Mouse (Mus musculus): ENCODE measurements around the gene Trpc2. TPM values are rescaled to one million over a fixed set of nuclear protein-coding genes. Genes with fewer than 3 reads are reported as not detected.

The Trpc2 gene
- polyA plus RNA-seq, 1 experiment from 2014 or later, result not detected

DNA sequence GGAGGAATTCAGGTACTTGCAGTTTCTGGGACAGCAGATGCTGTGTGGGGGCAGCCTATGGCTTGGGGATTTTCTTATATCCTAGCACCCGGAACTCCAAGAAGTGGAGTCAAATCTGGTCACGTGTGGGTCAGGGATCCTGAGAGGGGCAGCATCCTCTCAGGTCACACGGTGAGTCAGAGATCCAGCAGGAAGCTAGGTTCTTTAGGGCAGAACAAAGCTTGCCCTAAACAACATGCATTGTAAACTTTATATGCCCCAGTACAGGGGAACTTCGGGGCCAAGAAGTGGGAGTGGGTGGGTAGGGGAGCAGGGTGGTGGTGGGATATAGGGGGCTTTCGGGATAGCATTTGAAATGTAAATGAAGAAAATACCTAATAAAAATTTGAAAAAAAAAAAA lies 18.0 kb downstream of the Trpc2 start:
- H3K27me3 ChIP-seq (ENCODE audit: insufficient read depth, low read length), result no peaks in the 10 kb centered on the region
- no peak overlapping the region for H3K27ac ChIP-seq (ENCODE audit: low read depth)
- no peaks in the 10 kb centered on the region for H3K9me3 ChIP-seq (ENCODE audit: low read length)
- no peak for ATAC-seq
- H3K4me1 ChIP-seq (ENCODE audit: insufficient read depth), result peaks cover 7% of the 10 kb centered on the region
- TF ChIP-seq CTCF (IDR thresholded peaks at IDR 0.05; ENCODE audit: low read depth), result no peak
- TF ChIP-seq EP300 (IDR thresholded peaks at IDR 0.05; ENCODE audit: low read depth), result no peak
- H3K9ac ChIP-seq (replicated peaks), result no peak overlapping the region
- H3K4me3 ChIP-seq (ENCODE audit: low read depth, low read length), result no peak overlapping the region
- H3K36me3 ChIP-seq (replicated peaks; ENCODE audit: insufficient read depth, low read length), result no peaks in the 10 kb centered on the region
- no peak overlapping the region for H3K4me2 ChIP-seq (ENCODE audit: low read depth, low read length)
- 66% methylated on average over 5 of the region's 5 CpGs for WGBS (ENCODE audit: insufficient replicate concordance)
- DNase-seq, result no peak

- TF ChIP-seq EP300 (IDR thresholded peaks at IDR 0.05; ENCODE audit: low read depth) (no peak), CTCF (IDR thresholded peaks at IDR 0.05; ENCODE audit: low read depth) (no peak)
- Histone ChIP-seq H3K27ac (ENCODE audit: low read depth) (no peak within 1 kb of the TSS), H3K4me1 (ENCODE audit: insufficient read depth) (peaks cover 7% of the 10 kb centered on the region)
Measured at GRCm38 (mm10) chr7:102101487-102101886, 18.6 kb downstream of the Trpc2 start, which contains the start of gene Art1. TSS of gene Art1 (plus strand) at chr7:102101743.

GRCm38 (mm10) chr7:102102241-102102640 lies 19.3 kb downstream of the Trpc2 start:
- H3K27ac ChIP-seq (ENCODE audit: low read depth), result no peak overlapping the region
- H3K9ac ChIP-seq (replicated peaks), result no peak overlapping the region
- H3K27me3 ChIP-seq (ENCODE audit: insufficient read depth, low read length), result no peaks in the 10 kb centered on the region
- no peaks in the 10 kb centered on the region for H3K36me3 ChIP-seq (replicated peaks; ENCODE audit: insufficient read depth, low read length)
- 62% methylated on average over 8 of the region's 8 CpGs for WGBS (ENCODE audit: insufficient replicate concordance)
- TF ChIP-seq EP300 (IDR thresholded peaks at IDR 0.05; ENCODE audit: low read depth) (no peak), CTCF (IDR thresholded peaks at IDR 0.05; ENCODE audit: low read depth) (0 out of 2 replicates have a peak, but pooled peaks have one; percentile 9)
- H3K9me3 ChIP-seq (ENCODE audit: low read length), result no peaks in the 10 kb centered on the region
- peak; percentile 40; the same call in 1 of the 2 replicates for ATAC-seq
- H3K4me1 ChIP-seq (ENCODE audit: insufficient read depth), result peaks cover 12% of the 10 kb centered on the region
- H3K4me3 ChIP-seq (ENCODE audit: low read depth, low read length), result no peak overlapping the region
- H3K4me2 ChIP-seq (ENCODE audit: low read depth, low read length), result no peak overlapping the region
- no peak for DNase-seq

More at GRCm38 (mm10) chr7:102101487-102101886, 18.6 kb downstream of the Trpc2 start, which contains the start of gene Art1:
- ATAC-seq (no peak), DNase-seq (no peak)
- no peaks in the 10 kb centered on the region for H3K36me3 ChIP-seq (replicated peaks; ENCODE audit: insufficient read depth, low read length)
- no peak within 1 kb of the TSS for H3K4me3 ChIP-seq (ENCODE audit: low read depth, low read length)
- peak within 1 kb of the TSS; percentile 87; the same call in 1 of the 2 replicates for H3K4me2 ChIP-seq (ENCODE audit: low read depth, low read length)
- no peaks in the 10 kb centered on the region for H3K27me3 ChIP-seq (ENCODE audit: insufficient read depth, low read length)
- H3K9ac ChIP-seq (replicated peaks), result no peak within 1 kb of the TSS
- H3K9me3 ChIP-seq (ENCODE audit: low read length), result no peaks in the 10 kb centered on the region
- WGBS (ENCODE audit: insufficient replicate concordance), result 72% methylated on average over 5 of the region's 5 CpGs

DNA sequence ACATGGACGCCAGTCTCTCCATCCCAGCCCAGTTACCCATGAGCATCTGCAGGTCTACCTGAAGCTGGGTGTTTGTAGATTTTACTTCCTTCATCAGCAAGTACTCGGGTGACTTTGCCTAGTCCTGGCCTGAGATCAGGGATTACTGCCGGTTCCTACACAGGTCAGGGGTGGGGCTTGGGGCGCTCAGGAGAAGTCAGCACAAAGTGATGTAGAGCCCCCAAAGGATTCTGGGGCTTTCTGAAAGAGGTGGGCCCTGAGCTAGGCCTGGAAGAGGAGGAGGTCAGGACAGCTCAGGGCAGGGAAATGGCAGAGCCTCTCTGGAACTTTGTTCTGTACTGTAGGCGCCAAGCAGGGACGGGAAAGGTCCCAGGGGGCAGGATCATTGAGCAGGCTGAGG lies 19.8 kb downstream of the Trpc2 start:
- Histone ChIP-seq H3K4me2 (ENCODE audit: low read depth, low read length) (no peak overlapping the region), H3K9me3 (ENCODE audit: low read length) (no peaks in the 10 kb centered on the region), H3K9ac (replicated peaks) (no peak overlapping the region), H3K27me3 (ENCODE audit: insufficient read depth, low read length) (no peaks in the 10 kb centered on the region), H3K36me3 (replicated peaks; ENCODE audit: insufficient read depth, low read length) (no peaks in the 10 kb centered on the region), H3K4me1 (ENCODE audit: insufficient read depth) (peaks cover 12% of the 10 kb centered on the region), H3K27ac (ENCODE audit: low read depth) (no peak overlapping the region), H3K4me3 (ENCODE audit: low read depth, low read length) (no peak overlapping the region)
- WGBS (ENCODE audit: insufficient replicate concordance), result 64% methylated on average over 6 of the region's 6 CpGs
- no peak for DNase-seq
- TF ChIP-seq CTCF (IDR thresholded peaks at IDR 0.05; ENCODE audit: low read depth) (no peak), EP300 (IDR thresholded peaks at IDR 0.05; ENCODE audit: low read depth) (no peak)
- ATAC-seq, result no peak

DNA sequence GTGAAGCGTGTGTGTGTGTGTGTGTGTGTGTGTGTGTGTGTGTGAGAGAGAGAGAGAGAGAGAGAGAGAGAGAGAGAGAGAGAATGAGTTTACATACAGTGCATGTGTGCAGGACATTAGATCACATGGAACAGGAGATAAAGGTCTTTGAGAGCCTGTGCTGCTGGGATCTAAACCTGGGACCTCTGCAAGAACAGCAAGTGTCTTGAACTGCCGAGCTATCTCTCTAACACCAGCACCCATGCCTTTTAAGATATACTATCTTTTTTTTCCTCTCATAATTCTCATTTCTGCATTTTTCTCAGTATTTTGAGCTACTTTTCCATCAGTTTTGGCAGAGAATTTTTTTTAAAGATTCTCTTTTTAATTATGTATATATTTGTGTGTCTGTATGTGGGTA lies 20.6 kb downstream of the Trpc2 start:
- H3K27me3 ChIP-seq (ENCODE audit: insufficient read depth, low read length), result no peaks in the 10 kb centered on the region
- H3K36me3 ChIP-seq (replicated peaks; ENCODE audit: insufficient read depth, low read length), result no peaks in the 10 kb centered on the region
- H3K4me3 ChIP-seq (ENCODE audit: low read depth, low read length), result no peak overlapping the region
- no peaks in the 10 kb centered on the region for H3K9me3 ChIP-seq (ENCODE audit: low read length)
- H3K9ac ChIP-seq (replicated peaks), result no peak overlapping the region
- peaks cover 12% of the 10 kb centered on the region for H3K4me1 ChIP-seq (ENCODE audit: insufficient read depth)
- DNase-seq (no peak), ATAC-seq (peak; percentile 45)
- no peak overlapping the region for H3K27ac ChIP-seq (ENCODE audit: low read depth)
- no peak overlapping the region for H3K4me2 ChIP-seq (ENCODE audit: low read depth, low read length)
- TF ChIP-seq CTCF (IDR thresholded peaks at IDR 0.05; ENCODE audit: low read depth), result no peak
- TF ChIP-seq EP300 (IDR thresholded peaks at IDR 0.05; ENCODE audit: low read depth), result no peak
- 44% methylated on average over 2 of the region's 2 CpGs for WGBS (ENCODE audit: insufficient replicate concordance)

DNA sequence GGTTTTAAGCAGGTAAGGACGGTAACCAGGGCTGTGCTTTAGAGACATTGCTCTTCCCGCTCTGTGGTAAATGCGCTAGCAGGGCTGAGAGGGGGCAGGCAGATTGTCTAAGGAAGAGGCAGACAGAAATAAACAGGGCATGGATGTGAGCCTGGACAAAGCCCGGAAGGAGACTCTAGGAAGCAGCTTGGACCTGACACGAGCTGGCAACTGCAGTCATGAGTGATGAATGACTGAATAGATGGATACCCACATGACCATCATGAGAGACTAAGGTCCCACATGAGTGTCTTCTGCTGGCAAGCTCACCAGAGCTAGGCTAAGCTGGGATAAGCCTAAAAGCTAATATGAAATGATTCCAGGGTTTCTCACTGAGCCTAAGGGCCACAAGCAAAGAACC lies 21.2 kb downstream of the Trpc2 start:
- no peak overlapping the region for H3K4me2 ChIP-seq (ENCODE audit: low read depth, low read length)
- no peak for TF ChIP-seq CTCF (IDR thresholded peaks at IDR 0.05; ENCODE audit: low read depth)
- TF ChIP-seq EP300 (IDR thresholded peaks at IDR 0.05; ENCODE audit: low read depth), result no peak
- ATAC-seq, result no peak

More for the DNA sequence above, 21.2 kb downstream of the Trpc2 start:
- no peaks in the 10 kb centered on the region for H3K36me3 ChIP-seq (replicated peaks; ENCODE audit: insufficient read depth, low read length)
- no peak overlapping the region for H3K9ac ChIP-seq (replicated peaks)
- no peaks in the 10 kb centered on the region for H3K9me3 ChIP-seq (ENCODE audit: low read length)
- 54% methylated on average over 5 of the region's 5 CpGs for WGBS (ENCODE audit: insufficient replicate concordance)
- no peak overlapping the region for H3K27ac ChIP-seq (ENCODE audit: low read depth)
- DNase-seq, result no peak
- no peaks in the 10 kb centered on the region for H3K27me3 ChIP-seq (ENCODE audit: insufficient read depth, low read length)
- no peak overlapping the region for H3K4me3 ChIP-seq (ENCODE audit: low read depth, low read length)
- H3K4me1 ChIP-seq (ENCODE audit: insufficient read depth), result peaks cover 12% of the 10 kb centered on the region

Data from liver, postnatal 0 days (tissue).